Mouse (Mus musculus) adipocyte (in vitro differentiated cells): ENCODE data around the gene Apobec3.

ENCODE experiments used
- DNase-seq: peaks from one replicate; pipeline ENCODE4 v3.0.0-alpha.2; 2016; ENCODE audit warnings: low spot score

Apobec3 gene

GRCm38 (mm10) chr15:79891436-79892212, at the start of gene Apobec3:
TSS of gene Apobec3 (plus strand) at chr15:79891659.
- DNase-seq = peak; percentile 75

DNA sequence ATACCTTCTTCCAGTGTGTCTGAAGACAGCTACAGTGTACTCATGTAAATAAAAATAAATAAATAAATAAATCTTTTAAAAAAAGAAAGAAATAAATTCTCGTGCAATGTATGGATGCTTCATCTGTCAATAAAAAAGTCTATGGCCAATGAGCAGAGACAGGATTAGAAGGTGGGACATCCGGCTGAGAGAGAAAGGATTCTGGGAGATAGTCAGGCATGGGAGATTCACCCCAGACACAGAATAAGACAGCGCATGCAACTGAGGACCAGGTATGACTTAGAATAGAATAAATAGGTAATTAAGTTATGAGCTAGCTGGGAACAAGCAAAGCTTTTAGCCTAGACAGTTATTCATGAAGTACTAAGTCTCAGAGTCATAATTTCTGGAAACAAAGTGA, 48.5 kb upstream of the Apobec3 start:
- DNase-seq = no peak

DNA sequence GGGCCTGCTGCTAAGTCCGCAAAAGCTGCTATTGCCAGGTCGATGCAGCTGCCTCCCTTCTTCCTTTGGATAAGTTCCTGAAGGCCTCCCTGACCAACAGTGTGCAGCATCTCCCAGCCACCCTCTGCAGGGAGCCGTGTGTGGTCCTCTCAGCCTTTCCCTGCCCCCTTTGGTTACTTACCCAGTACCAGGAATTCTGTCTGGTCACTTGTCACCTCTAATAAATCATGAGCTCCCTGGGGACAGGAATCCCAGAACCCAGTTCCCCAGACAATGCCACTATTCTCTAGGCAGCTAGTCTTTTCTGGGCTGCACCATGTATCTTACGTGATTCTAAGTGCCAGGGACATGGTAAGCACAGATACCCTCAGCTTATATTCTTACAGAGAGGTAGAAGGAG, 45.5 kb upstream of the Apobec3 start:
- no peak for DNase-seq

DNA sequence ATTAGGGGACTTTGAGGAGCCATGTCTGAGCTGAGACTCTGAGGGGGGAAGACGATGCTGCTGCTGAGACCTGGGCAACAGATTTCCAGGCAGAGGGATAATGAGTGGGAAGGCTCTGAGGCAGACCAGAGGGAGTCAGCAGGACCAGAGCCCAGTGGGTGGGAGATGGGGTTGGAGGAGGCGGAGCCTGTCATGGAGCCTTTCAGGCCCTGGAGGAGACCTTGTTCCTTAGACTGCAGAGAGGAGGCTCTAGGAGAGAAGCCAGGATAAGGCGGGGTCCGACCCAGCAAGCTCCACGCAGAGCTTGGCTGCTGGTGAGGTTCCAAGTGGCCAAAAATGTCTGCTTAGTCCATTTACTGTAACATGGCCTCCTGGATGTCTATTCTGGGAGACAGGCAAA, 44.4 kb upstream of the Apobec3 start:
- DNase-seq = no peak

DNA sequence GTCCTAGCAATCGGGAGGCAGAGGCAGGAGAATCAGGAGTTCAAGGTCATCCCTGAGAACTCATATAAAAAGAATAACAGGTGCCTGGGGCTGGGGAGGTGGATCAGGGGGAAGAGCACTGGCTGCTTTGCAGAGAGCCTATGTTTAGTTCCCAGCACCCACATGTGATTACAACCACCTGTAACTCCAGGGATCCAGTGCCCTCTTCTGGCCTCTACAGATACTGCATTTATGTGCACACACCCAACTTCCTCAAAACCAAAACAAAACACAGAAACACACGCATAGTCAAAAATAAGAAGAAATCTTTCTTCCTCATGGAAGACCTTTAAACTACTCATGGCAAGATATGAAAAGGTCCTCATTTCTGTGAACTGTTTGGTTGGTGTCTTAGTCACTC, 41.3 kb upstream of the Apobec3 start:
- DNase-seq = no peak

DNA sequence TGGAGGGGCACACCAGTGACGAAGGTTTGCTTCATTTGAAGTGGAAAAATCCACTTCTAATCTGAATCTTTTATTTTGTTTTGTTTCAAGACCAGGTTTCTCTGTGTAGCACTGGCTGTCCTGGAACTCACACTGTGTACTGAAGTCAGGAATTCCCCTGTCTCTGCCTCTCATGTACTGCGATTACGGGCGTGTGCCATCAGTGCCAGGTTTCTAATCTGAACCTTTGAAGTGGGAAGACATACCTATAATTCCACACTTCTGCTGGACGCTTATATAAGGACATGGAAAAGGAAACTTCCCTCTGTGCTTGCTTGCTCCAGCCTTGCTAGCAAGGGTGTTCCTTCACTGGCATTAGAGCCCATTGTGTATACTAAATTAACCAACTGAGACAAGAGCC, 32.5 kb upstream of the Apobec3 start:
- no peak for DNase-seq

- DNase-seq = no peak
Observed at GRCm38 (mm10) chr15:79859821-79860220, 31.6 kb upstream of the Apobec3 start.

GRCm38 (mm10) chr15:79867260-79868002, 24.0 kb upstream of the Apobec3 start:
- no peak for DNase-seq

GRCm38 (mm10) chr15:79873545-79873944, 17.9 kb upstream of the Apobec3 start:
- no peak for DNase-seq

- peak; percentile 22 for DNase-seq
Observed at GRCm38 (mm10) chr15:79873995-79874394, 17.5 kb upstream of the Apobec3 start.

GRCm38 (mm10) chr15:79875261-79875995, 16.0 kb upstream of the Apobec3 start:
- no peak for DNase-seq

GRCm38 (mm10) chr15:79878725-79879136, 12.7 kb upstream of the Apobec3 start:
- DNase-seq = no peak

GRCm38 (mm10) chr15:79879319-79879718, 12.1 kb upstream of the Apobec3 start:
- DNase-seq = peak; percentile 96

GRCm38 (mm10) chr15:79880477-79880876, 11.0 kb upstream of the Apobec3 start:
- DNase-seq = peak; percentile 37

DNA sequence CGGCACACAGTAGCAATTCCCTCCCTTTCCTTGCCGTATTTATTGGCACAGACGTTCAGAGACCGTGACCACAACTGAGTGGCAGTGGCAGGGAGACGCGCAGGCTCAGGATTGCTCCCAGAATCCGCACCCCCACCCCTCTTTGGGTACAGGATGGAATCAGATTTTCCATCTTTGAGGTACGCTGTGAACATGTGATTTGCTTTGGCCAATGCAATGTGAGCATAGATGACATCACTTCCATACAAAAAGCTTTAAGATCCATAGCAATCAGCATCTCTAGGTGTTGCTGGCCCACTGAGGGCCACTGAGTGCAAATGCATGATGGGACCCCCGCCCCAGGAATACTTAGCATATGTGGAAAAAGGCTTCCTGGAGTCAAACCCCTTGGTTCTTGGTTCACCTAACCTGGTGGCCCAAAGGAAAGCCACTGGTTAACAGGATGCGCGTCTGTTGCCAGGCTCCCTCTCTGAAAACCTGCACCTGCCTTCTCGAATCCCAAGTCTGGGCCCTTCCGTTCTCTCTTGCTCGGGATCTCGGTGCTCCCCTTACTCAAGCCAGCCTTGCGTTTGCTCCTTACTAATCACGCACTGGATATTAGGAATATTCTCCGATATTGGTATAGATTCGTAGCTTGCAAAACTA, 8.7 kb upstream of the Apobec3 start:
- DNase-seq = no peak

DNA sequence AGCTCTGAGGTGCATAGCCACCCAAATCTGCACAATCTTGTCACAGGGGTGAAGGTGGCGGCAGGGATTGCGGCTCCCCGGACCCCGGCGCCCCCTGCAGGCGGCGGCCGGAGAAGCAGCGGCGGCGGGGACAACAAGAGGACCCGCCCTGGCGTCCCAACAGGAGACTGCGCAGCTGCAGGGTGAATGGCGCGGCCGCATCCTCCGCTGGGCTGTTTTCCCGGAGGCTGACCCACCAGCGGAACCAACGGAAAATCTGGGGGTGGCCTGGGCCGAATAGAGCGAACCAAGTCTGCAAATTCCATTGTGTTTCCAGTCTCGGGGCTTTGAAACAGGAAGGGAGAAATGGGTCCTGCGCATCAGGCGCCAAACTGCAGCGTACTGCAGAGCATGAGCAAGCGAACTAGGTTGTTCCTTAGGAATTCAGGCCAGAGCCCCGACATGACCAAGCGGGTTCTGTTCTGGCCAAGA, 8.1 kb upstream of the Apobec3 start:
- DNase-seq = peak; percentile 83

- DNase-seq = no peak
Observed at GRCm38 (mm10) chr15:79884820-79885219, 6.6 kb upstream of the Apobec3 start.

DNA sequence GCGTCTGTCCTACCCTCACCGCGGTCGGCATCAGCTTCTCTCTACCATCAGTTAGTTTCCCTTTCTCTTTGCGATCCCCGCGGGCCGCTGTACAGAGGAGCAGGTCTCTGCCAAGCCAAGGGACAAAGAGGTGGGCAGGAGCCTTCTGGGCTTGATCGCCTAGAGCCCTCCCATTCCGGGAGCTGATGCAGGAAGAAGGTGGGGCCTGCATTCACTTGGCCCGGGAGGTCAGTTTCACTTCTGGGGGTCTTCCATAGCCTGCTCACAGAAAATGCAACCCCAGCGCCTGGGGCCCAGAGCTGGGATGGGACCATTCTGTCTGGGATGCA, 718 bp downstream of the Apobec3 start:
- DNase-seq = peak; percentile 66

DNA sequence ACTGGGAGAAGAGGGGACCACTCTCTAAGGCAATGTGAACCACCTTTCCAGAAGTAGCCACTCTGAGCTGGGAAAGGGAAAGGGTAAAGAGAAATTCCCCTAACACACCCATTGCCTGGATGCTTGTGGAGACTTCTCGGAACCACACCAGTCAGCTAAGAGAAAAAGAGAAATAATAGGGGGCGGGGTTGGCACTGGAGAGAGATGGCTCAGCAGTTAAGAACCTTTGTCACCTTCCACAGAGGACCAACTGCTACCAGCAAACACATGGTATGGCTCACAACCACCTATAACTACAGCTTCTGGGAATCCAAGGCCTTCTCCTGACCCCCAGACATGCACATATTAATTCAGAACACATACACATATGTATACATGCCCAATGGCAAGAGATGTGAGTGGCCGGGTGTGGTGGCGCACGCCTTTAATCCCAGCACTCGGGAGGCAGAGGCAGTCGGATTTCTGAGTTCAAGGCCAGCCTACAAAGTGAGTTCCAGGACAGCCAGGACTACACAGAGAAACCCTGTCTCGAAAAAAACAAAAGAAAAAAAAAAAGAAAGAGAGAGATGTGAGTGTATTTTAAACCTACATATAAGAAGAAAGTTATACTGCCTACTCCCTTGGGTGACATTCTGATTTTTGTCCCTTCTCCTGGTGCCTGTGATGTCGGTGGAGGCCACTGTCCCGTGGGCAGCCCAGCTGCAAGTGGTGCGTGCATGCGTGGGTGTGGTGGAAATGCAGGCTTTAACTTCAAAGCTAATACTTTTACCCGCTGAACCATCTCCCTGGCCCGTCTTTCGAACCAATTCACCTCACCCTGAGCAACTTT, 1.8 kb downstream of the Apobec3 start:
- DNase-seq = no peak

DNA sequence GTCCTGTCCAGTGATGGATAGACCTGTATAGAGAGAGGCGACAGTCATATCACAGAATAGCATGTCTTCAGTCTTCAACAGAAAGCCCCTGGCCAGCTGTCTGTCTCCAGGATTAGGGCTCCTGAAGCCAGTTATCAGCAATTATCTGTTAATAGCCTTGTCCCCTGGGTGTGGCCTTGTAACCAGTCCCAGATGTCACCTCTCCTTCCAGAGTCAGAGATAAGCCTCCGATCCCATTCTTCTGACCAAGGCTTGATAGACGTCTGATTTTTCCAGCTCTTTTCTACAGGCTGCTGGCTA, 2.3 kb downstream of the Apobec3 start:
- DNase-seq = no peak

GRCm38 (mm10) chr15:79894343-79894742, 2.9 kb downstream of the Apobec3 start:
- DNase-seq = no peak
